Mouse (Mus musculus): ENCODE data around the gene Osgin1. TPM values are rescaled to one million over a fixed set of nuclear protein-coding genes. Genes with fewer than 3 reads are reported as not detected.

Gene Osgin1
- polyA plus RNA-seq (2015; fragmentation: Nextera tagmentation; extraction: Ambion mirVana), result 17.6 and 43.7 TPM in 2 replicates

GRCm38 (mm10) chr8:119433582-119434174 lies at the start of gene Osgin1:
Gene Osgin1 (plus strand): TSS chr8:119434124.

GRCm38 (mm10) chr8:119394524-119395026 lies 39.3 kb upstream of the Osgin1 start, which contains the start of gene Mlycd:
Gene Mlycd (plus strand): TSS chr8:119394878.

GRCm38 (mm10) chr8:119446211-119446989 lies 12.5 kb downstream of the Osgin1 start, which contains the start of gene Necab2:
Gene Necab2 (plus strand): TSS chr8:119446719.

Other genes with a start within 250 kb of the Osgin1 start
- 382 and 386 TPM in 2 replicates for gene Hsbp1, start 89.6 kb upstream of the Osgin1 start, polyA plus RNA-seq (2015; fragmentation: Nextera tagmentation; extraction: Ambion mirVana)
- gene Mlycd, start 39.2 kb upstream of the Osgin1 start, polyA plus RNA-seq (2015; fragmentation: Nextera tagmentation; extraction: Ambion mirVana), result 22.4 and 36.1 TPM in 2 replicates
- 3.4 and 10.8 TPM in 2 replicates for gene Necab2, start 12.6 kb downstream of the Osgin1 start, polyA plus RNA-seq (2015; fragmentation: Nextera tagmentation; extraction: Ambion mirVana)
- gene Slc38a8, start 67.6 kb downstream of the Osgin1 start, polyA plus RNA-seq (2015; fragmentation: Nextera tagmentation; extraction: Ambion mirVana), result 0.14 and 0.19 TPM in 2 replicates
- 54.4 and 67.3 TPM in 2 replicates for gene Mbtps1, start 124.6 kb downstream of the Osgin1 start, polyA plus RNA-seq (2015; fragmentation: Nextera tagmentation; extraction: Ambion mirVana)
- 28.0 and 28.8 TPM in 2 replicates for gene Hsdl1, start 141.1 kb downstream of the Osgin1 start, polyA plus RNA-seq (2015; fragmentation: Nextera tagmentation; extraction: Ambion mirVana)
- gene Dnaaf1, start 141.1 kb downstream of the Osgin1 start, polyA plus RNA-seq (2015; fragmentation: Nextera tagmentation; extraction: Ambion mirVana), result not detected in 2 replicates
- 4.7 and 6.8 TPM in 2 replicates for gene Taf1c, start 171.1 kb downstream of the Osgin1 start, polyA plus RNA-seq (2015; fragmentation: Nextera tagmentation; extraction: Ambion mirVana)
- gene Adad2, start 178.6 kb downstream of the Osgin1 start, polyA plus RNA-seq (2015; fragmentation: Nextera tagmentation; extraction: Ambion mirVana), result not detected in 2 replicates
- gene Kcng4, start 201.6 kb downstream of the Osgin1 start, polyA plus RNA-seq (2015; fragmentation: Nextera tagmentation; extraction: Ambion mirVana), result 0.72 and 0.85 TPM in 2 replicates
- 24.1 and 64.3 TPM in 2 replicates for gene Wfdc1, start 232.2 kb downstream of the Osgin1 start, polyA plus RNA-seq (2015; fragmentation: Nextera tagmentation; extraction: Ambion mirVana)

All from adrenal gland, postnatal 0 days (tissue).